Mouse (Mus musculus): ENCODE measurements at regions not wholly inside any gene's neighbourhood (a gene's known extent, or its start where the extent isn't known, plus 50 kb on each side); places are given as distances from the start of the nearest gene placed in this dataset.

GRCm38 (mm10) chr12:13691394-13692165 lies 422.6 kb downstream of the Nbas start:
- 73% methylated on average over 2 of the region's 2 CpGs for WGBS (ENCODE audit: insufficient replicate concordance)
- Histone ChIP-seq H3K9me3 (replicated peaks; ENCODE audit: control insufficient read depth, low read length) (no peaks in the 10 kb centered on the region), H3K4me1 (ENCODE audit: control insufficient read depth, insufficient read depth, low read length) (0 out of 2 replicates have a peak, but pooled peaks cover 5% of the 10 kb centered on the region), H3K27me3 (ENCODE audit: control insufficient read depth, insufficient read depth, low read length) (no peaks in the 10 kb centered on the region), H3K4me3 (ENCODE audit: low read depth, low read length) (no peak overlapping the region), H3K9ac (ENCODE audit: low read depth, low read length) (no peak overlapping the region), H3K4me2 (no peak overlapping the region), H3K27ac (ENCODE audit: low read depth, low read length) (no peak overlapping the region), H3K36me3 (ENCODE audit: control insufficient read depth, insufficient read depth, low read length) (no peaks in the 10 kb centered on the region)
- no peak for ATAC-seq (replicated peaks; ENCODE audit: insufficient number of reproducible peaks, low FRiP score, low TSS enrichment)

DNA sequence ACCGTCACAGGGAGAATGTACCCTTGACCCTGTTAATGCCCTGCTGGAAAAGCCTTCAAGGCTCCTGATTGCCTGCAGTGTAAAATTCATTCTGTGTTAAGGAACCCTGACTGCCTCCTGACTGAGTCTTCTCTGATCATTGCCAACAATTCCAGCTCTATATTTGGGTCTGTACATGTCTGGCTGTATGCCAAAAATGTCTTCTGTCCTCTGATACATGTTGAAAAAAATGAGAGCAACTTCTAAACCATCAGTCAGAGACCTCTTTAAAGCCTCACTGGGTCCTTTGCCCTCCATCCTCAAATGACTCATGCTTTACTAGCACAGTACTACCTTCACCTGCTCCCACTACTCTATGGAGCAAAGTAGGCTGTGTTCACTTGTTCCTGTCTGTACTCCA lies 408.3 kb downstream of the Nbas start:
- H3K4me1 ChIP-seq (ENCODE audit: control insufficient read depth, insufficient read depth, low read length), result no peaks in the 10 kb centered on the region
- H3K4me2 ChIP-seq, result no peak overlapping the region
- H3K36me3 ChIP-seq (ENCODE audit: control insufficient read depth, insufficient read depth, low read length), result no peaks in the 10 kb centered on the region
- no peaks in the 10 kb centered on the region for H3K27me3 ChIP-seq (ENCODE audit: control insufficient read depth, insufficient read depth, low read length)
- H3K27ac ChIP-seq (ENCODE audit: low read depth, low read length), result no peak overlapping the region
- WGBS (ENCODE audit: insufficient replicate concordance), result 65% methylated on average over 1 of the region's 1 CpGs
- no peak overlapping the region for H3K4me3 ChIP-seq (ENCODE audit: low read depth, low read length)
- H3K9me3 ChIP-seq (replicated peaks; ENCODE audit: control insufficient read depth, low read length), result no peaks in the 10 kb centered on the region
- ATAC-seq (replicated peaks; ENCODE audit: insufficient number of reproducible peaks, low FRiP score, low TSS enrichment), result no peak
- no peak overlapping the region for H3K9ac ChIP-seq (ENCODE audit: low read depth, low read length)

GRCm38 (mm10) chr12:13669453-13669852 lies 400.5 kb downstream of the Nbas start:
- no peak for ATAC-seq (replicated peaks; ENCODE audit: insufficient number of reproducible peaks, low FRiP score, low TSS enrichment)
- H3K36me3 ChIP-seq (ENCODE audit: control insufficient read depth, insufficient read depth, low read length), result no peaks in the 10 kb centered on the region
- H3K4me3 ChIP-seq (ENCODE audit: low read depth, low read length), result no peak overlapping the region
- no peak overlapping the region for H3K9ac ChIP-seq (ENCODE audit: low read depth, low read length)
- no peak overlapping the region for H3K27ac ChIP-seq (ENCODE audit: low read depth, low read length)
- no peaks in the 10 kb centered on the region for H3K27me3 ChIP-seq (ENCODE audit: control insufficient read depth, insufficient read depth, low read length)
- H3K4me1 ChIP-seq (ENCODE audit: control insufficient read depth, insufficient read depth, low read length), result no peaks in the 10 kb centered on the region
- no peaks in the 10 kb centered on the region for H3K9me3 ChIP-seq (replicated peaks; ENCODE audit: control insufficient read depth, low read length)
- H3K4me2 ChIP-seq, result no peak overlapping the region

GRCm38 (mm10) chr12:13668485-13669022 lies 399.6 kb downstream of the Nbas start:
- no peak for ATAC-seq (replicated peaks; ENCODE audit: insufficient number of reproducible peaks, low FRiP score, low TSS enrichment)
- Histone ChIP-seq H3K4me3 (ENCODE audit: low read depth, low read length) (no peak overlapping the region), H3K27me3 (ENCODE audit: control insufficient read depth, insufficient read depth, low read length) (no peaks in the 10 kb centered on the region), H3K9me3 (replicated peaks; ENCODE audit: control insufficient read depth, low read length) (no peaks in the 10 kb centered on the region), H3K27ac (ENCODE audit: low read depth, low read length) (no peak overlapping the region), H3K9ac (ENCODE audit: low read depth, low read length) (no peak overlapping the region), H3K4me1 (ENCODE audit: control insufficient read depth, insufficient read depth, low read length) (no peaks in the 10 kb centered on the region), H3K36me3 (ENCODE audit: control insufficient read depth, insufficient read depth, low read length) (no peaks in the 10 kb centered on the region), H3K4me2 (no peak overlapping the region)
- WGBS (ENCODE audit: insufficient replicate concordance), result 57% methylated on average over 3 of the region's 3 CpGs

- ATAC-seq (replicated peaks; ENCODE audit: insufficient number of reproducible peaks, low FRiP score, low TSS enrichment), result no peak
- no peaks in the 10 kb centered on the region for H3K4me1 ChIP-seq (ENCODE audit: control insufficient read depth, insufficient read depth, low read length)
- no peaks in the 10 kb centered on the region for H3K9me3 ChIP-seq (replicated peaks; ENCODE audit: control insufficient read depth, low read length)
- H3K4me3 ChIP-seq (ENCODE audit: low read depth, low read length), result no peak overlapping the region
- no peak overlapping the region for H3K27ac ChIP-seq (ENCODE audit: low read depth, low read length)
- WGBS (ENCODE audit: insufficient replicate concordance), result 54% methylated on average over 1 of the region's 1 CpGs
- no peaks in the 10 kb centered on the region for H3K27me3 ChIP-seq (ENCODE audit: control insufficient read depth, insufficient read depth, low read length)
- H3K9ac ChIP-seq (ENCODE audit: low read depth, low read length), result no peak overlapping the region
- no peak overlapping the region for H3K4me2 ChIP-seq
- H3K36me3 ChIP-seq (ENCODE audit: control insufficient read depth, insufficient read depth, low read length), result no peaks in the 10 kb centered on the region
These were observed 370.4 kb downstream of the Nbas start for GRCm38 (mm10) chr12:13639336-13639735.
